Mouse (Mus musculus) heart, postnatal 10 days (tissue): ENCODE results near the gene Tinagl1. TPM values are rescaled to one million over a fixed set of nuclear protein-coding genes. Genes with fewer than 3 reads are reported as not detected.

Experiments
- DNase-seq, 2 experiments: peaks; one replicate each; pipeline ENCODE4 v3.0.0; 2021
- intact Hi-C: fragments of 180-260 bp; cut with DNase I; formaldehyde crosslinking; loops from one replicate; pipeline ENCODE4 v1.15.1; 2025
- total RNA-seq, 2 experiments: library from RNA; stranded (reverse); gene quantifications; 2 replicates each; pipeline ENCODE4 v1.2.3; 2021

Gene Tinagl1
- total RNA-seq, 2 experiments from 2014 or later: 64.6 to 83.6 TPM

GRCm38 (mm10) chr4:130180909-130181602, 6.1 kb upstream of the Tinagl1 start:
- no peak for DNase-seq
- intact Hi-C loops: no loop called here

- intact Hi-C loops: no loop called here
- DNase-seq: no peak
Observed at GRCm38 (mm10) chr4:130179876-130180275, 5.0 kb upstream of the Tinagl1 start.

- no peak for DNase-seq
- intact Hi-C loops: no loop called here
Observed at GRCm38 (mm10) chr4:130177536-130177935, 2.6 kb upstream of the Tinagl1 start.

GRCm38 (mm10) chr4:130177087-130177486, 2.2 kb upstream of the Tinagl1 start:
- intact Hi-C loops: no loop called here
- DNase-seq: peak; percentile 59 to 60

GRCm38 (mm10) chr4:130176156-130176720, 1.3 kb upstream of the Tinagl1 start:
- DNase-seq: no peak
- intact Hi-C loops: no loop called here

GRCm38 (mm10) chr4:130174335-130175031, 439 bp downstream of the Tinagl1 start:
- intact Hi-C loops: no loop called here
- DNase-seq: peak; percentile 76 to 84

- peak in 1 of 2 experiments; percentile 41 for DNase-seq
- intact Hi-C loops: no loop called here
Observed at GRCm38 (mm10) chr4:130173911-130174311, 1.0 kb downstream of the Tinagl1 start.

- peak in 1 of 2 experiments; percentile 30 for DNase-seq
- intact Hi-C loops: no loop called here
Observed at GRCm38 (mm10) chr4:130173060-130173822, 1.7 kb downstream of the Tinagl1 start.

GRCm38 (mm10) chr4:130171951-130172765, 2.8 kb downstream of the Tinagl1 start:
- DNase-seq: peak; percentile 78
- intact Hi-C loops: no loop called here

- intact Hi-C loops: no loop called here
- peak in 1 of 2 experiments; percentile 48 for DNase-seq
Observed at GRCm38 (mm10) chr4:130170362-130170761, 4.6 kb downstream of the Tinagl1 start.

- no peak for DNase-seq
- intact Hi-C loops: loop anchor here (10.0 kb wide), 1 partner anchor 355 kb away; the partner anchor contains the start of gene Ptp4a2
Observed at GRCm38 (mm10) chr4:130169411-130169971, 5.4 kb downstream of the Tinagl1 start.

GRCm38 (mm10) chr4:130168280-130169183, 6.4 kb downstream of the Tinagl1 start:
- intact Hi-C loops: loop anchor here (10.0 kb wide), 1 partner anchor 354 kb away; the partner anchor contains the start of gene Ptp4a2
- peak; percentile 95 to 96 for DNase-seq

GRCm38 (mm10) chr4:130167814-130168213, 7.1 kb downstream of the Tinagl1 start:
- no peak for DNase-seq
- intact Hi-C loops: loop anchor here (10.0 kb wide), 1 partner anchor 353 kb away; the partner anchor contains the start of gene Ptp4a2

- no peak for DNase-seq
- intact Hi-C loops: loop anchor here (10.0 kb wide), 1 partner anchor 353 kb away; the partner anchor contains the start of gene Ptp4a2
Observed at GRCm38 (mm10) chr4:130167321-130167720, 7.6 kb downstream of the Tinagl1 start.

- peak in 1 of 2 experiments; percentile 25 for DNase-seq
- intact Hi-C loops: loop anchor here (10.0 kb wide), 1 partner anchor 352 kb away; the partner anchor contains the start of gene Ptp4a2
Observed at GRCm38 (mm10) chr4:130166592-130166991, 8.3 kb downstream of the Tinagl1 start.

GRCm38 (mm10) chr4:130166061-130166460, 8.9 kb downstream of the Tinagl1 start:
- DNase-seq: no peak
- intact Hi-C loops: loop anchor here (10.0 kb wide), 1 partner anchor 351 kb away; the partner anchor contains the start of gene Ptp4a2

- intact Hi-C loops: loop anchor here (10.0 kb wide), 1 partner anchor 349 kb away; the partner anchor contains the start of gene Ptp4a2
- no peak for DNase-seq
Observed at GRCm38 (mm10) chr4:130164121-130164520, 10.8 kb downstream of the Tinagl1 start.

- peak; percentile 71 to 78 for DNase-seq
- intact Hi-C loops: loop anchor here (2.0 to 10.0 kb wide), 2 partner anchors 21 to 349 kb away; partner anchors contain the start of gene Ptp4a2
Observed at GRCm38 (mm10) chr4:130163391-130163861, 11.5 kb downstream of the Tinagl1 start.
